Mouse (Mus musculus) spleen, adult 2 months (tissue): ENCODE results near the gene Rhox13.

Experiments used
- CTCF ChIP-seq: fragments of 200-500 bp; IDR thresholded peaks from 2 replicates; pipeline ENCODE4 v1.5.1; 2011; ENCODE audit warnings: mild to moderate bottlenecking, inconsistent platforms; ENCODE audit not compliant: insufficient read depth, insufficient read length, insufficient replicate concordance; ENCODE audit errors: extremely low read depth
- POLR2A ChIP-seq: fragments of 200-500 bp; IDR thresholded peaks from 2 replicates; pipeline ENCODE4 v1.6.1; 2011; ENCODE audit warnings: low read depth, low read length, inconsistent platforms

DNA sequence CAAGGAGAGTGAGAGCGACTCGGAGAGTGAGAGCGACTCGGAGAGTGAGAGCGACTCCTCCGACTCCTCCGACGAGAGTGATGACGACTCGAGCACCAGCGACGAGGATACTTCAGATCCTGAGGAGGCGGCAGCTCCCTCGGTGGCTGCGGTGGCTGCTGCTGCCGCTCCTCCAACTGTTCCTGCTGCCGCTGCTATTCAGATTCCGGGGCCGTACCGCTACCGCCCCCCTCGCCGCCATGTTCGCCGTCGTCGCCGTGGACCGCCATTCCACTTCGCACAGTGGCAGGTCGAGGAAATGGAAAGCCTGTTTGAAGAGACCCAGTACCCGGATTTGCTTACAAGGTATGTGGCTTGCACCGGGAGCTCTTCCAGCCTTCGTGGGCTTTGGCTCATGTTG is 459 bp downstream of the Rhox13 start:
- TF ChIP-seq POLR2A, result no peak
- TF ChIP-seq CTCF, result no peak
